Mouse (Mus musculus) intestine, embryonic 16.5 days (tissue): ENCODE measurements around the gene En2. TPM values are rescaled to one million over a fixed set of nuclear protein-coding genes. Genes with fewer than 3 reads are reported as not detected.

Experiments used
- ATAC-seq: fragments of 200-750 bp; cut with Nextera tagmentation; 2 replicates; pipeline ENCODE4 v1.8.0; 2017; ENCODE audit warnings: moderate TSS enrichment, moderate library complexity
- H3K27ac ChIP-seq: fragments of 300-500 bp; sonication (generic); 2 replicates; pipeline ENCODE4 v1.5.1; 2014; ENCODE audit warnings: mild to moderate bottlenecking, low read length
- H3K27me3 ChIP-seq: fragments of 300-500 bp; sonication (generic); replicated peaks from 2 replicates; pipeline ENCODE4 v1.6.1; 2014; ENCODE audit warnings: low read length, control low read depth, mixed read lengths; ENCODE audit not compliant: control insufficient read depth, insufficient read depth
- H3K36me3 ChIP-seq: fragments of 300-500 bp; sonication (generic); 2 replicates; pipeline ENCODE4 v1.6.1; 2014; ENCODE audit warnings: low read length, control low read depth; ENCODE audit not compliant: control insufficient read depth, insufficient read depth
- H3K4me1 ChIP-seq: fragments of 300-500 bp; sonication (generic); 2 replicates; pipeline ENCODE4 v1.6.1; 2014; ENCODE audit warnings: low read length, control low read depth, mixed read lengths; ENCODE audit not compliant: control insufficient read depth, insufficient read depth
- H3K4me2 ChIP-seq: fragments of 300-500 bp; sonication (generic); 2 replicates; pipeline ENCODE4 v1.6.1; 2014; ENCODE audit warnings: low read depth, low read length, control low read depth
- H3K4me3 ChIP-seq: fragments of 300-500 bp; sonication (generic); 2 replicates; pipeline ENCODE4 v1.5.1; 2014; ENCODE audit warnings: mild to moderate bottlenecking, low read length
- H3K9ac ChIP-seq: fragments of 300-500 bp; sonication (generic); 2 replicates; pipeline ENCODE4 v1.6.1; 2014; ENCODE audit warnings: low read depth, low read length
- H3K9me3 ChIP-seq: fragments of 300-500 bp; sonication (generic); 2 replicates; pipeline ENCODE4 v1.6.1; 2016; ENCODE audit warnings: low read length, control low read depth; ENCODE audit not compliant: control insufficient read depth
- WGBS: fragments of 180-500 bp; shearing (Covaris S2); extraction: QIAGEN DNeasy Blood & Tissue Kit; methylation state at CpG from one replicate; pipeline ENCODE4 v1.1.7; 2014; 5-methylcytosine and 5-hydroxymethylcytosine counted together
- polyA plus RNA-seq: library from polyadenylated mRNA; unstranded; fragments of >200 nt; fragmentation: Nextera tagmentation; extraction: Ambion mirVana; gene quantifications from 2 replicates; pipeline ENCODE4 v1.2.1, GENCODE M21; 2015

Gene En2
- polyA plus RNA-seq, 1 experiment from 2014 or later, result not detected

DNA sequence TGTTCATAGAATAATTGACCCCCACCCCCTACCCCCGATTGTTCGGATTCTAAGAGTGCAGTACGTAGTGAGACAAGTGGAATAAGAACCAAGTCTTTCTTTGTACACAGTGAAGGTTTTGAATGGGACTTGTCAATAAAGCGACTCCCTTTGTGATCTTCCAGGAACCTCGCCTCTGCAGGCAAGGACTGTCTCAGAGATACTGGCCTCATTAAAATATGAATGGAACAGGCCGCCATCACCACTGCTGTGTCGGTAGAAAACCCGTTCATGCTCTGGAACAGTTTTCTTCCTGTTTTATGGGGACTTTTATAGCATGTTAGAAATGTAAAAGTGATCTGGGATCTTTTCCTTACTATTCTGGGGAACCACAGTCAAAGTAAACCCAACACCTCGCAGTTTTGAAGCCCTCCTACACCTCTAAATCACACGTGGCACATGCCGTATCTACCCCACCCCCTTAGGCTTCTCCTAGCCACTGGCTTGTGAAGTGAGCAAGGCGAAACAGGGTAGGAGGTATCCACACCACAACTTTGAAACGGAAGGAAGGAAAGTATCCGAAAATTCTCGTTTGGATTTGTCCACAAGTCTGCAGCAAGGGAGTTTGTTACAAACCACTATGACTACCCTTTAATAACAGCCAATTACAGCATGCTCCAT, 46.3 kb downstream of the En2 start:
- H3K27ac ChIP-seq, result no peak overlapping the region
- H3K36me3 ChIP-seq, result no peaks in the 10 kb centered on the region
- H3K4me2 ChIP-seq, result no peak overlapping the region
- H3K4me3 ChIP-seq, result no peak overlapping the region
- H3K4me1 ChIP-seq, result peaks cover 7% of the 10 kb centered on the region
- H3K27me3 ChIP-seq, result peaks cover 54% of the 10 kb centered on the region
- no peak overlapping the region for H3K9ac ChIP-seq
- H3K9me3 ChIP-seq, result no peaks in the 10 kb centered on the region
- ATAC-seq, result no peak
- 6% methylated on average over 15 of the region's 15 CpGs for WGBS

DNA sequence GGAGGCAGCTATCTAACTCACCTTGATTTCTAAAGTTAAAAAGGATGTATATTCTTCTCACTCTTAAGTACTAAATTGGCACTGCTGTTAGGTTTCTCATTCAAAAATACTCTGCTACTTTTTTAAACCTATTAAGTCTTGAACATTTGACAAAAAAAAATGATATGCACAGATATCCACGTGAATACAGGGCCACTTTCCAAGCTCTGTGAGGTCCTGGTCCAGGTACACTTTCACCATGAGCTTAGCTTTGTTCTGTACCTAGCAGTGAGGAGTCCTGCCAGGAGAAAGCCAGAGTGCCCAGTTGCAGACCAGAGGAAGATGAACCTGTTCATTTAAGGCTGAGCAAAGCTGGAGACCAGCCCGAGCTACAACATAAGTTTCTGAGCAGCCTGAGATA, 47.9 kb downstream of the En2 start:
- no peak overlapping the region for H3K4me2 ChIP-seq
- no peaks in the 10 kb centered on the region for H3K36me3 ChIP-seq
- H3K27ac ChIP-seq, result no peak overlapping the region
- peaks cover 7% of the 10 kb centered on the region for H3K4me1 ChIP-seq
- WGBS, result 61% methylated on average over 2 of the region's 2 CpGs
- H3K9me3 ChIP-seq, result no peaks in the 10 kb centered on the region
- H3K9ac ChIP-seq, result no peak overlapping the region
- ATAC-seq, result no peak
- peaks cover 42% of the 10 kb centered on the region for H3K27me3 ChIP-seq
- H3K4me3 ChIP-seq, result no peak overlapping the region

DNA sequence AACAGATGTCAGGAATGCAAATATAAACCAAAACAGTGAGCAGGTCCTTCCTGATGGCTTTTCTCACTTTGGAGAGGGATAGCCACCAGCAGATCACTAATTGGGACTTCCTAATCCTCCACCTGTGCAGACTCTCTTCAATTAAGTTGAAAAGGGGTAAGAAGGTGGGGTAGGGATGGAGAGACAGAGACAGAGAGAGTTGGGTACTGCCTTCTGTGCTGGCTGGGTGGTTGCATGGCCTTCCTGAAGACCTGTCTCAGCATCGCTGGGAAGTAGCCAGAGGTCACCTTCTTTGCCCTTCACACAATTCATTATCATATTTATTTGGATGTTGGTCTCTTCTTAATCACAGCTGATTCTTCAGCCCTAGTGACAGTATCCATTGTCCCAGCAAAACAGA, 54.1 kb downstream of the En2 start:
- no peak overlapping the region for H3K4me2 ChIP-seq
- WGBS, result 93% methylated on average over 1 of the region's 1 CpGs
- H3K27me3 ChIP-seq, result peaks cover 4% of the 10 kb centered on the region
- no peak for ATAC-seq
- no peaks in the 10 kb centered on the region for H3K36me3 ChIP-seq
- no peak overlapping the region for H3K27ac ChIP-seq
- no peak overlapping the region for H3K4me3 ChIP-seq
- H3K9ac ChIP-seq, result no peak overlapping the region
- no peaks in the 10 kb centered on the region for H3K4me1 ChIP-seq
- H3K9me3 ChIP-seq, result no peaks in the 10 kb centered on the region

Other genes starting within 250 kb of the En2 start
- 255 and 324 TPM in 2 replicates for gene Insig1, start 94.3 kb upstream of the En2 start, polyA plus RNA-seq
- gene Cnpy1, start 80.1 kb downstream of the En2 start, polyA plus RNA-seq, result 0.60 and 0.75 TPM in 2 replicates
- gene Rbm33, start 151.4 kb downstream of the En2 start, polyA plus RNA-seq, result 6.5 and 6.8 TPM in 2 replicates